Mouse (Mus musculus): ENCODE data around the gene Rslcan18. TPM values are rescaled to one million over a fixed set of nuclear protein-coding genes. Genes with fewer than 3 reads are reported as not detected.
"Not testable (repeated sequence)": the region's sequence is repeated elsewhere in the genome, so short reads cannot be mapped to it uniquely, and the experiment has no call there.

Gene Rslcan18
- 0.09 and 0.19 TPM in 2 replicates for polyA plus RNA-seq (2014; fragmentation: Nextera tagmentation; extraction: Ambion mirVana)

DNA sequence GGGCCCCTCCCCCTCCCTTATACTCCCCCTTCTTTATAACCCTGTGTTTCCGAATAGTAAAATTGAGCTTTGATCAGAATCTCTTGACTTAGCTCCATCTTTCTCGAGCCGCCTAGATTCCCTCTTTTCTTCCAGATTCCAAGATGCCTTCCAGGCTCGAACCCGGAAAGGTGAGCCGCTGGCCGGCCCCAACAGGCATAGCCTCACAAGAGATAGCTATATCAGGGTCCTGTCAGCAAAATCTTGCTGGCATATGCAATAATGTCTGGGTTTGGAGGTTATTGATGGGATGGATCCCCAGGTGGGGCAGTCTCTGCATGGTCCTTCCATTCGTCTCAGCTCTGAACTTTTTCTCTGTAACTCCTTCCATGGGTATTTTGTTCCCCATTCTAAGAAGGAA, at the start of gene Rslcan18:
TSS of gene Rslcan18 (minus strand) at position 101 of the 400 bp plus-strand sequence.
- H3K4me1 ChIP-seq (ENCODE audit: control insufficient read depth, insufficient read depth, low read length); H3K36me3 ChIP-seq (ENCODE audit: control insufficient read depth, insufficient read depth, low read length); H3K9me3 ChIP-seq (ENCODE audit: control insufficient read depth, low read length); H3K27me3 ChIP-seq (ENCODE audit: control insufficient read depth, insufficient read depth, low read length); H3K9ac ChIP-seq (replicated peaks; ENCODE audit: low read depth, low read length); H3K4me3 ChIP-seq (ENCODE audit: low read depth, low read length); H3K4me2 ChIP-seq (ENCODE audit: low read depth, low read length); H3K27ac ChIP-seq (ENCODE audit: low read depth, low read length); ATAC-seq (ENCODE audit: low read depth): not testable (repeated sequence)
- 92% methylated on average over 8 of the region's 8 CpGs for WGBS

DNA sequence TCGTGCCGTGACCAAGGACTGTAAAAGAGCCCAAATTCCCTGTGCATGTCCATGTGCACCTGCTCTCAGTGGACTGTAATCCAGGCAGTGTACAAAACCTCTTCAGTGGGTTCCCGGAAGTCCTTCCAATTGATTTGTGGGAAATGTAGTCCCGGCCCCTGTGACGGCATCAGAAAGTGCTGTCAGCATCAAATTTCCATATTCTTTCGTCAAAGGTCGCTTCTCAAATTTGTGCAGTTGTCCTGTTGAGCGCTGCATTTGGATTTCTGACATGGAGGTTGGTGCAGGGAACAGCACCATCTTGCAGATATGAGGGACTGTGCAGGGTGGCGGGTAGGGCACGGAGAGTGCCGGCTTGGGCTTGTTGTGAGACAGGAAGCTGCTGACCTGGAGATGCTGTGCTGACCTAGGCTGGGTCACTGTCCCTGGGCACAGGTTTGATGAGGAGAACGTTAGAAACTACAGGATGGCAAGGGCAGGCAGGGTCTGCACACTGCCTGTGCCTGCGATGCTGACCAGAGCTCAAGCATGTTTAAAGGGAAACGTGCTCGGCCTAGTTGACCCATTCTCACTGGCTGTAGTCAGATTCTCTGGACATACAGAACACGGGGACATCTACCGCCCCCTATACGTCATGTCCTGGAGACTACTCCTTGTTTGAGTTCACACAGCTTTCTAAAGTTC, 12.1 kb upstream of the Rslcan18 start:
- Histone ChIP-seq H3K27me3 (ENCODE audit: control insufficient read depth, insufficient read depth, low read length) (no peaks in the 10 kb centered on the region), H3K36me3 (ENCODE audit: control insufficient read depth, insufficient read depth, low read length) (no peaks in the 10 kb centered on the region), H3K9ac (replicated peaks; ENCODE audit: low read depth, low read length) (peak overlapping the region; percentile 76), H3K27ac (ENCODE audit: low read depth, low read length) (peak overlapping the region; percentile 78), H3K4me1 (ENCODE audit: control insufficient read depth, insufficient read depth, low read length) (no peaks in the 10 kb centered on the region; the same call in 1 of the 2 replicates), H3K4me3 (ENCODE audit: low read depth, low read length) (peak overlapping the region; percentile 72), H3K9me3 (ENCODE audit: control insufficient read depth, low read length) (no peaks in the 10 kb centered on the region), H3K4me2 (ENCODE audit: low read depth, low read length) (peak overlapping the region; percentile 81)
- WGBS: 1% methylated on average over 18 of the region's 18 CpGs
- peak; percentile 98 for ATAC-seq (ENCODE audit: low read depth)

DNA sequence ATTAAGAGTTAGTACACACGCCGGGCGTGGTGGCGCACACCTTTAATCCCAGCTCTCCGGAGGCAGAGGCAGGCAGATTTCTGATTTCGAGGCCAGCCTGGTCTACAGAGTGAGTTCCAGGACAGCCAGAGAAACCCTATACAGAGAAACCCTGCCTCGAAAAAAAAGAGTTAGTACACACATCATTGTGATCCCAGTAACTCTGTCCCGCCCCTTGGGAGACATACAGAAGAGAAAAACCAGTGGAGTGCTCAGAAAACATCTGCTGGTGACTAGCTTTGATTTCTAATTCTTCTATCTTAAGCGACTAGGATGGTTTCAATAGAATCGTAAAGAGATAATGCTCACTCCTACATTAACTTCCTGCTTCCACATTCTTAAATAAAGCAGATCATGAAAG, 11.4 kb upstream of the Rslcan18 start:
- H3K9me3 ChIP-seq (ENCODE audit: control insufficient read depth, low read length); H3K36me3 ChIP-seq (ENCODE audit: control insufficient read depth, insufficient read depth, low read length); H3K27me3 ChIP-seq (ENCODE audit: control insufficient read depth, insufficient read depth, low read length); H3K9ac ChIP-seq (replicated peaks; ENCODE audit: low read depth, low read length); H3K4me1 ChIP-seq (ENCODE audit: control insufficient read depth, insufficient read depth, low read length): not testable (repeated sequence)
- 74% methylated on average over 10 of the region's 10 CpGs for WGBS
- H3K27ac ChIP-seq (ENCODE audit: low read depth, low read length): peak overlapping the region; percentile 78; the same call in 1 of the 2 replicates
- ATAC-seq (ENCODE audit: low read depth): 0 out of 2 replicates have a peak, but pooled peaks have one; percentile 35
- peak overlapping the region; percentile 72; the same call in 1 of the 2 replicates for H3K4me3 ChIP-seq (ENCODE audit: low read depth, low read length)
- peak overlapping the region; percentile 81 for H3K4me2 ChIP-seq (ENCODE audit: low read depth, low read length)

DNA sequence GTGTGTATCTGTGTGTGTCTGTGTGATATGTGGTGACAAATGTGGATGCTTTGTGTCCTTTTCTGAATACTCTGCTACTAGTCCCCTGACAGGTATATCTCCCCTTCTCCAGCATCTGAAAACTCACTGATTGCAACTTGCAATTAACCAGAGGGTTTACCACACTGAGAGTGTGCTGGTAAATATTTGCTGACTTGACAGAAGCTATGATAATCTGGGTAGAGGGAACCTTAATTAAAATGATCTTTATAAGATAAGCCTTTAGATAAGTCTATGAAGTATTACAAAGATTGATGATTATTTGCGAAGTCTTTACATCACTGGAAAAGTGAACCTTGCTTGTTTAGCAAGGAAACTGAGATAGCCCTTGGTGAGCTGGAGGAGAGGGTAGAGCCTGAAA, 8.4 kb upstream of the Rslcan18 start:
- no peak for ATAC-seq (ENCODE audit: low read depth)
- no peak overlapping the region for H3K9ac ChIP-seq (replicated peaks; ENCODE audit: low read depth, low read length)
- WGBS: 90% methylated on average over 1 of the region's 1 CpGs

DNA sequence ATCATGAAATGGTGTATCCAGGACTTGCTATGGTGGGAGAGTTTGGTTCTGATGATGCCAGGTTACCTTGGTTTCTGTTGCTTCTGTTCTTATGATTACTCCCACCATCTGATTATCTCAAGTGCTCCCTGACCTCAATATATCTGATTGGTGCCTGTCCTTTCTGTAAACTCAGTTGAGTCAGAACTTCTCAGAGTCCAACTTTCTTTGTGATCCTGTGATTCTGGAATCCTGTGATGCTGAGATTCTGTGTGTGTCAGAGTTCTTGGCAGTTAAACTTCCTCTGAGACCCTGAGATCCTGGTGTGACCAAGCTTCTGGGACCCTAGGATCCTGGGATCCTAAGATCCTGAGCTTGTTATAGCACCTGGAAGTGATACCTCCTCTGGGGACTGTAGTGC, 5.3 kb upstream of the Rslcan18 start, which contains the start of gene Zfp759:
TSS of gene Zfp759 (plus strand) at position 301 of the 400 bp plus-strand sequence.
- H3K27me3 ChIP-seq (ENCODE audit: control insufficient read depth, insufficient read depth, low read length); H3K4me2 ChIP-seq (ENCODE audit: low read depth, low read length); ATAC-seq (ENCODE audit: low read depth); H3K36me3 ChIP-seq (ENCODE audit: control insufficient read depth, insufficient read depth, low read length); H3K9me3 ChIP-seq (ENCODE audit: control insufficient read depth, low read length); H3K27ac ChIP-seq (ENCODE audit: low read depth, low read length); H3K4me3 ChIP-seq (ENCODE audit: low read depth, low read length); H3K4me1 ChIP-seq (ENCODE audit: control insufficient read depth, insufficient read depth, low read length); H3K9ac ChIP-seq (replicated peaks; ENCODE audit: low read depth, low read length): not testable (repeated sequence)

More for the DNA sequence above, 8.4 kb upstream of the Rslcan18 start:
- H3K9me3 ChIP-seq (ENCODE audit: control insufficient read depth, low read length): no peaks in the 10 kb centered on the region
- H3K27ac ChIP-seq (ENCODE audit: low read depth, low read length): no peak overlapping the region
- H3K4me2 ChIP-seq (ENCODE audit: low read depth, low read length): no peak overlapping the region
- H3K4me3 ChIP-seq (ENCODE audit: low read depth, low read length): no peak overlapping the region
- H3K4me1 ChIP-seq (ENCODE audit: control insufficient read depth, insufficient read depth, low read length): no peaks in the 10 kb centered on the region; the same call in 1 of the 2 replicates
- no peaks in the 10 kb centered on the region for H3K36me3 ChIP-seq (ENCODE audit: control insufficient read depth, insufficient read depth, low read length)
- H3K27me3 ChIP-seq (ENCODE audit: control insufficient read depth, insufficient read depth, low read length): no peaks in the 10 kb centered on the region

DNA sequence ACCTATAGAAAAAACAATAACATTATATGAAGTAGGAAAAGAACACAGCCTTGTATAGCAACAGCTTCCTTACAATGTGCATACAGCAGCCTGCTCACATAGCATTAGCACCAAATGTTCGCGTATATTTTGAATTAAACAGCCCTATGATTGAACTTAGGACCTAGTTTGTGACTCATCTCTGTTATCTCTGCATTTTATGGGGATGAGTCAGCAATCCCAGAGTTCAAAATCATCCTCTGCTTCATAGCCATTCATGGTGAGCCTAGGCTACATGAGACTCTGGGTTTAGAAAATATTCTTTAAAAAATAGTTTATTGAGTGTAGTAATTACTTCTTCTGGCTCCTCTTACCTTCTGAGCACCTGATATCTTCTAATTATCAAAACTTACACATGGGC, 2.8 kb downstream of the Rslcan18 start:
- Histone ChIP-seq H3K27me3 (ENCODE audit: control insufficient read depth, insufficient read depth, low read length) (no peaks in the 10 kb centered on the region), H3K27ac (ENCODE audit: low read depth, low read length) (no peak overlapping the region), H3K9ac (replicated peaks; ENCODE audit: low read depth, low read length) (no peak overlapping the region), H3K4me2 (ENCODE audit: low read depth, low read length) (no peak overlapping the region), H3K4me3 (ENCODE audit: low read depth, low read length) (no peak overlapping the region), H3K4me1 (ENCODE audit: control insufficient read depth, insufficient read depth, low read length) (no peaks in the 10 kb centered on the region), H3K9me3 (ENCODE audit: control insufficient read depth, low read length) (no peaks in the 10 kb centered on the region), H3K36me3 (ENCODE audit: control insufficient read depth, insufficient read depth, low read length) (no peaks in the 10 kb centered on the region)
- no peak for ATAC-seq (ENCODE audit: low read depth)
- WGBS: 100% methylated on average over 2 of the region's 2 CpGs

DNA sequence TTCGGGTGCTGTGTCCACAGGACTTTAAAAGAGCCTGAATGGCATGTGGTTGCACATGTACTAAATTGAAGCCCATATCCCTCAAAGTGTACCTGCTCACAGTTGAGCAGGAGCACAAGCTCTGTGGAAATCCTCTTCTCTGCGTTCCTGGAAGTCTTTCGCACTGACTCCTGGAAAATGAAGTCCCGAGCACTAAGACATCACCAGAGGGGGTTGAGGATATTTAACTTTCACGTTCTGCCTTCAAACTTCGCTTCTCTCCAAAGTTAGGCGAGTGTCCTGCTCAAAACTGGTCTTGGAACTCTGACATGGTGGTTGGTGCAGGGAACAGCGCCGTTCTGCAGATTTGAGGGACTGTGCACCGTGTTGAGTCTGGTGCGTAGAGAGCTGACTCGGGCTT, 4.0 kb downstream of the Rslcan18 start:
- Histone ChIP-seq H3K9me3 (ENCODE audit: control insufficient read depth, low read length) (no peaks in the 10 kb centered on the region), H3K27me3 (ENCODE audit: control insufficient read depth, insufficient read depth, low read length) (no peaks in the 10 kb centered on the region), H3K4me3 (ENCODE audit: low read depth, low read length) (no peak overlapping the region), H3K27ac (ENCODE audit: low read depth, low read length) (no peak overlapping the region), H3K36me3 (ENCODE audit: control insufficient read depth, insufficient read depth, low read length) (no peaks in the 10 kb centered on the region), H3K9ac (replicated peaks; ENCODE audit: low read depth, low read length) (no peak overlapping the region), H3K4me1 (ENCODE audit: control insufficient read depth, insufficient read depth, low read length) (0 out of 2 replicates have a peak, but pooled peaks cover 4% of the 10 kb centered on the region), H3K4me2 (ENCODE audit: low read depth, low read length) (no peak overlapping the region)
- 82% methylated on average over 12 of the region's 12 CpGs for WGBS
- ATAC-seq (ENCODE audit: low read depth): no peak

DNA sequence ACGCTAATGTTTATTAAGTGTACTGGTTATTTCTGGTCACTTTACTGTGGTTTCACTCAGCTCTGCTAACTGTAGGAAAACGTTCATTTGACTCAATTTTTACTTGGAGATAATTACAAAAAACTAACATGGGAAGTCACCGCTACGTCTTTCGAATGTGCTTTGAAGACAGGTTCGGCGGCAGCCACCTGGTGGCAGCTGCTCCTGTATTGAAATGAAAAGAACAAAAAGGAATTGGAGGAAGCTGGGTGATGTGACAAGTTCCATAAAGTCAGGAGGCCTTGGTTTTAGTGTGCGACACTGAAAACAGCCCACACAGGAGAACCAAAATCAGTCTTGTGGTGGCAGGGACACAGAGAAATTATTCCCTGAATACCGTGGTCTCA, 7.2 kb downstream of the Rslcan18 start:
- peak overlapping the region; percentile 12; the same call in 1 of the 2 replicates for H3K27ac ChIP-seq (ENCODE audit: low read depth, low read length)
- ATAC-seq (ENCODE audit: low read depth): peak; percentile 80
- H3K9me3 ChIP-seq (ENCODE audit: control insufficient read depth, low read length): no peaks in the 10 kb centered on the region; the same call in 1 of the 2 replicates
- H3K36me3 ChIP-seq (ENCODE audit: control insufficient read depth, insufficient read depth, low read length): no peaks in the 10 kb centered on the region
- H3K4me2 ChIP-seq (ENCODE audit: low read depth, low read length): peak overlapping the region; percentile 67
- H3K27me3 ChIP-seq (ENCODE audit: control insufficient read depth, insufficient read depth, low read length): no peaks in the 10 kb centered on the region
- H3K4me3 ChIP-seq (ENCODE audit: low read depth, low read length): peak overlapping the region; percentile 60
- WGBS: 4% methylated on average over 9 of the region's 9 CpGs
- no peak overlapping the region for H3K9ac ChIP-seq (replicated peaks; ENCODE audit: low read depth, low read length)
- 0 out of 2 replicates have a peak, but pooled peaks cover 4% of the 10 kb centered on the region for H3K4me1 ChIP-seq (ENCODE audit: control insufficient read depth, insufficient read depth, low read length)

DNA sequence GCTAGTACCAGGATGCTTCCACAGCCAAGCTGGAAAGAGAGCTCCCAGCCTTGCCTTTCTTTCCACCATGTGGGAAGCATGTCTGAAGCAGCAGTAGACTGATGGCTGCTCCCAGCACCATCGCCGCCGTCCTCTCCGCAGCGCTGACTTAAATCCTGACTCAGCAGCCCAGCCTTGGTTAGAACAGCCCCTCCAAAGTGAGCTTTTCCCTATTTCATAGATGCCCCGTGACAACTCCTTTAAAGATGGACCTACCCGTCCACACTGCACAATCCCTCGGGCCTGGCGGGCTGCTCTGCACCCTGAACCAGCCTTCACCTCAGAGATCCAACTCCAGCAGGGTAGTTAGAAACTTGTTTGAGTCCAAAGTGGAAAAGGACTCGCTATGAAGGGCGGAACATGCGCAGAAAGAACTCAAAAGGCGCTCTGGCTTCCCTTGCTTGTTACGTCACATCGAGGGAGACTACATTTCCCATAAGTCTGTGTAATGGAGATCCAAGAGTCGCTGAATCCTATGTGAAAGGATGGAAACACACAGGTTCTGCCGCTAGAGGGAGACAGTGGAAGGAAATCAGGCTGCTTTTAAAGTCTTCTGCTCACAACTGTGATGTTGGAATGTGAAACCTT, 7.8 kb downstream of the Rslcan18 start, which contains the start of gene Gm28557:
TSS of gene Gm28557 (minus strand) at position 411 of the 627 bp plus-strand sequence.
- WGBS: under 1% methylated on average over 17 of the region's 17 CpGs
- Histone ChIP-seq H3K4me1 (ENCODE audit: control insufficient read depth, insufficient read depth, low read length) (0 out of 2 replicates have a peak, but pooled peaks cover 4% of the 10 kb centered on the region), H3K36me3 (ENCODE audit: control insufficient read depth, insufficient read depth, low read length) (no peaks in the 10 kb centered on the region), H3K4me3 (ENCODE audit: low read depth, low read length) (peak within 1 kb of the TSS; percentile 60), H3K9ac (replicated peaks; ENCODE audit: low read depth, low read length) (peak within 1 kb of the TSS; percentile 58), H3K4me2 (ENCODE audit: low read depth, low read length) (peak within 1 kb of the TSS; percentile 67), H3K27ac (ENCODE audit: low read depth, low read length) (peak within 1 kb of the TSS; percentile 52), H3K27me3 (ENCODE audit: control insufficient read depth, insufficient read depth, low read length) (no peaks in the 10 kb centered on the region), H3K9me3 (ENCODE audit: control insufficient read depth, low read length) (no peaks in the 10 kb centered on the region; the same call in 1 of the 2 replicates)
- ATAC-seq (ENCODE audit: low read depth): peak; percentile 98

Data from neural tube, embryonic 14.5 days (tissue).